Mouse (Mus musculus) forebrain, embryonic 14.5 days (tissue): ENCODE data around the gene Rasip1. TPM values are rescaled to one million over a fixed set of nuclear protein-coding genes. Genes with fewer than 3 reads are reported as not detected.

ENCODE experiments used
- ATAC-seq: fragments of 200-750 bp; cut with Nextera tagmentation; 2 replicates; pipeline ENCODE4 v1.8.0; 2017; ENCODE audit warnings: mild to moderate bottlenecking, moderate library complexity
- DNase-seq: peaks from one replicate; pipeline ENCODE4 v3.0.0-alpha.2; 2015; ENCODE audit warnings: low spot score
- H3K27ac ChIP-seq: fragments of 300-500 bp; sonication (generic); 2 replicates; pipeline ENCODE4 v1.5.1; 2014; ENCODE audit warnings: low read depth, mild to moderate bottlenecking, control low read depth, low read length, moderate library complexity
- H3K27me3 ChIP-seq: fragments of 300-500 bp; sonication (generic); replicated peaks from 2 replicates; pipeline ENCODE4 v1.6.1; 2014; ENCODE audit warnings: low read length, control low read depth, mixed read lengths; ENCODE audit not compliant: control insufficient read depth, insufficient read depth
- H3K36me3 ChIP-seq: fragments of 300-500 bp; sonication (generic); 2 replicates; pipeline ENCODE4 v1.6.1; 2014; ENCODE audit warnings: low read length, control low read depth; ENCODE audit not compliant: control insufficient read depth, insufficient read depth
- H3K4me1 ChIP-seq: fragments of 300-500 bp; sonication (generic); 2 replicates; pipeline ENCODE4 v1.6.1; 2014; ENCODE audit warnings: antibody characterized with exemption, low read length, control low read depth; ENCODE audit not compliant: control insufficient read depth, insufficient read depth
- H3K4me2 ChIP-seq: fragments of 300-500 bp; sonication (generic); 2 replicates; pipeline ENCODE4 v1.6.1; 2014; ENCODE audit warnings: mild to moderate bottlenecking, control low read depth, low read length
- H3K4me3 ChIP-seq: fragments of 300-500 bp; sonication (generic); 2 replicates; pipeline ENCODE4 v1.5.1; 2014; ENCODE audit warnings: low read depth, low read length, control low read depth
- H3K9ac ChIP-seq: fragments of 300-500 bp; sonication (generic); 2 replicates; pipeline ENCODE4 v1.6.1; 2014; ENCODE audit warnings: mild to moderate bottlenecking, low read length, control low read depth, moderate library complexity
- H3K9me3 ChIP-seq: fragments of 300-500 bp; sonication (generic); replicated peaks from 2 replicates; pipeline ENCODE4 v1.6.1; 2016; ENCODE audit warnings: low read length, control low read depth, mixed read lengths; ENCODE audit not compliant: control insufficient read depth
- WGBS: fragments of 180-500 bp; shearing (Covaris S2); extraction: QIAGEN DNeasy Blood & Tissue Kit; methylation state at CpG from one replicate; pipeline ENCODE4 v1.1.7; 2014; 5-methylcytosine and 5-hydroxymethylcytosine counted together
- polyA plus RNA-seq: library from polyadenylated mRNA; unstranded; fragments of >200 nt; fragmentation: Nextera tagmentation; extraction: Ambion mirVana; gene quantifications from 2 replicates; pipeline ENCODE4 v1.2.1, GENCODE M21; 2014

The Rasip1 gene
- polyA plus RNA-seq, 1 experiment from 2014 or later: 7.3 TPM

DNA sequence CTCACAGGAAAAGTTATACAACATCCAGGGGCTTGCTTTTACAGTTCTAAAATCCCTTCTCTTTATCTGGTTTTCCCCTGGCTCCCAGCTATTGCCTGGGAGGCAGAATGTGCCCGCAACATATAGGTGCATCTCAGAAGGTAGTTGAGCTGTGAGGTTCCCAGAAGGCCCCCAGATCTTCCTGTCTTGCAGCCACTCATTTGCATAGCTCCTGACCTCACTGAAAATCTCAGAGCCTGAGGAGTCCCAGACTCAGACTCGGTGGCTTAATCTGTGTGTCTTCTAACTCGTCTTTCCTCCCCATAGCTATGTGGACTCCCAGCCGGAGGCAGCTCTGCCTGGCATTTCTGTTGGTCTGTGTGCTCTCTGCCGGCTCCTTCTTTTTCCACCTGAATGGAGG, 9.0 kb upstream of the Rasip1 start:
- Histone ChIP-seq H3K4me1 (no peaks in the 10 kb centered on the region), H3K36me3 (no peaks in the 10 kb centered on the region), H3K9me3 (no peaks in the 10 kb centered on the region), H3K4me3 (no peak overlapping the region), H3K27me3 (peaks cover 20% of the 10 kb centered on the region), H3K27ac (no peak overlapping the region), H3K4me2 (no peak overlapping the region), H3K9ac (no peak overlapping the region)
- WGBS: 83% methylated on average over 5 of the region's 5 CpGs
- no peak for ATAC-seq
- DNase-seq: no peak

DNA sequence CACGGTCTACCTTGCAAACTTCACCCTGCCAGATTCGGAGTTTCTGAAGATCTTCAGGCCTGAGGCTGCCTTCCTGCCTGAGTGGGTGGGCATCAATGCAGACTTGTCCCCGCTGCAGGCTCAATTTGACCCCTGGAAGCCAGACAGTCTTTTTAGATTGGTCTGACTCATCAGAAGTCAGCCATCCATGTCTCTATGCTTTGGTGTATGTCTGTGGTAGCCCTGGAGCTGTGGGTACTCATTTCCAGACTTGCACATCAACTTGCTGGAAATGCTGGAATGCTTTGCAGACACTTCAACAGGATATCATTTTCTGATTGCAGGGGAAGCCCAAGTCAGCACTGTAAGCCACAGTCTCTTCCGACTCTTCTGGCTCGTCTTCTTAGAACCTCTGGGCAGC, 7.7 kb upstream of the Rasip1 start:
- H3K4me2 ChIP-seq: no peak overlapping the region
- no peak for ATAC-seq
- WGBS: 92% methylated on average over 5 of the region's 5 CpGs
- no peak overlapping the region for H3K27ac ChIP-seq
- DNase-seq: no peak
- H3K9me3 ChIP-seq: no peaks in the 10 kb centered on the region
- H3K4me1 ChIP-seq: no peaks in the 10 kb centered on the region
- no peak overlapping the region for H3K4me3 ChIP-seq
- no peaks in the 10 kb centered on the region for H3K36me3 ChIP-seq
- H3K9ac ChIP-seq: no peak overlapping the region
- H3K27me3 ChIP-seq: peaks cover 20% of the 10 kb centered on the region

DNA sequence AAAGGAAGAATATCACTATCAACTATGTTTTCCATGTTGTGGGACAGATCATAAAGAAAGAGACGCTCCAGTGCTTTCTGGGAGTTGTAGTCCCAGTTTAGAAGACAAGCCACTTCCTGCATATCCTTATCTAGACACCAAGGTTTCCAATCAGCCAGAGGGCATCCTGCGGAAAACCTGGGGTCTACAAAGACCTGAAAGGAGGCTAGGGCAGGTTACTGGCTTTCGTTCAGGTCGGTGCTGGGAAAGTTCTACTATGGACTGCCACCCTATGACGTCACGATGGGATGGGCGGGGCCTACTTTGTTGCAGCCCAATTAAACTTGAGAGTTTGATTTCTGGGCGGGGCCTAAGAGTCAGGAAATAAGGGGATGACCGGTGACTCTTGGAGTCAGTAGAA, 5.8 kb upstream of the Rasip1 start, which contains the start of gene Izumo1:
Gene Izumo1 (plus strand): TSS at position 369 of the 400 bp plus-strand sequence.
- ATAC-seq: no peak
- no peak for DNase-seq
- Histone ChIP-seq H3K4me1 (no peaks in the 10 kb centered on the region), H3K9ac (no peak within 1 kb of the TSS), H3K27me3 (peaks cover 16% of the 10 kb centered on the region), H3K4me3 (no peak within 1 kb of the TSS), H3K4me2 (no peak within 1 kb of the TSS), H3K27ac (no peak within 1 kb of the TSS), H3K36me3 (no peaks in the 10 kb centered on the region), H3K9me3 (no peaks in the 10 kb centered on the region)
- WGBS: 31% methylated on average over 9 of the region's 9 CpGs

DNA sequence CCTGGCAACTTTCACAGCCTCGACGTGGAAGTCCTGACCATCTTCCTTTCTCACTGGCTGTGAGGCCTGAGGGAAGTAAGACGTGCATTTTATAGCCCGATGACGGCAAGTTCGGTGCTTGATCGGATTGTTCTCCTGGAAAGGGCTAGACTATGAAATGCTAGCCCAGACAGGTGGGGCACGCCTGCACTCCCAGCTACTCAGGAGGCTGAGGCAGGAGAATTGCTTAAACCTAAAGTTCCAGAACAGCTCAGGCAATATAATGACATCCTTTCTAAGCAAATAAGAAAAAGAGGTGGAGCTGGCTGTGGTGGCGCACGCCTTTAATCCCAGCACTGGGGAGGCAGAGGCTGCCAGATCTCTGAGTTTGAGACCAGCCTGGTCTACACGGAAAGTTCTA, 3.8 kb upstream of the Rasip1 start:
- no peak for ATAC-seq
- H3K4me2 ChIP-seq: no peak overlapping the region
- H3K9ac ChIP-seq: no peak overlapping the region
- no peaks in the 10 kb centered on the region for H3K9me3 ChIP-seq
- 0 out of 2 replicates have a peak, but pooled peaks cover 2% of the 10 kb centered on the region for H3K4me1 ChIP-seq
- H3K27me3 ChIP-seq: 0 out of 2 replicates have a peak, but pooled peaks cover 7% of the 10 kb centered on the region
- no peak overlapping the region for H3K27ac ChIP-seq
- no peak for DNase-seq
- WGBS: 95% methylated on average over 11 of the region's 11 CpGs
- H3K36me3 ChIP-seq: no peaks in the 10 kb centered on the region
- no peak overlapping the region for H3K4me3 ChIP-seq

DNA sequence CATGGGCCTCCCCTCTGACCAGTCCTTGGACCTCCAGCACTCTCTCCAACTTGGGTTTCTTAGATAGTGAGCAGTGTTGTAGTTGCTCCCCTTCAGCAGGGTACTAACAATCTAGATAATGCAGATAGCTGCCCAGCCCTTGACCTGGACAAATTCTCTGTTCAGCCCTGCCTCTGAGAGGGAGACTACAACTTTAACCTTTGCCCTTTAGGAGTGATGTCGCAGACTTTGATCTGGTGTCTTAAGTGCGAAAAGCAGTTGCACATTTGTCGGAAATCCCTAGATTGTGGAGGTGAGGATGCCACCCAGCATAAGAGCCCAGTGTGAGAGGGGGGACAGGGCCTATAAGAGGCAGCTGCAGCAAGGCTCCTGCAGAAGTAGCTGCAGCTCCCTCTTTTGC, 2.6 kb upstream of the Rasip1 start:
- no peaks in the 10 kb centered on the region for H3K36me3 ChIP-seq
- no peak overlapping the region for H3K4me3 ChIP-seq
- ATAC-seq: no peak
- no peak overlapping the region for H3K9ac ChIP-seq
- no peaks in the 10 kb centered on the region for H3K9me3 ChIP-seq
- no peak for DNase-seq
- H3K4me2 ChIP-seq: no peak overlapping the region
- 0 out of 2 replicates have a peak, but pooled peaks cover under 1% of the 10 kb centered on the region for H3K27me3 ChIP-seq
- no peak overlapping the region for H3K27ac ChIP-seq
- H3K4me1 ChIP-seq: 0 out of 2 replicates have a peak, but pooled peaks cover 2% of the 10 kb centered on the region
- WGBS: 87% methylated on average over 3 of the region's 3 CpGs

DNA sequence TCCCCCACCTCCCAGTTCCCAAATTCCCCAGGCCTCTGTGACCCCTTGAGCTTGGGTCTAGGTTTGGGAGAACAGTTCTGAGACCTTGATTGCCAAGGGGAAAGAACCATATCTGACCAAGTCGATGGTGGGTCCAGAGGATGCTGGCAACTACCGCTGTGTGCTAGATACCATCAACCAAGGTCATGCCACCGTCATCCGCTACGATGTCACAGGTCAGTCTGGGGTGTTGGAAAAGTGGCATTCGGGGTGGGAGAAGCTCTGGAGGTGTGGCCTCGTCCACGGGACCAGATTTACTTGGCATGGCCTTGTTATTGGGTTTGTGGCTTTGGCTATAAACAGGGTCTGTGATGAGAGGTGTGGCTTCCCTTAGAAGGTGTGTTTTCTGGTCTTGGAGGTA, 1.8 kb upstream of the Rasip1 start:
- H3K4me2 ChIP-seq: no peak overlapping the region
- no peak for ATAC-seq
- no peaks in the 10 kb centered on the region for H3K27me3 ChIP-seq
- WGBS: 89% methylated on average over 8 of the region's 8 CpGs
- no peaks in the 10 kb centered on the region for H3K9me3 ChIP-seq
- no peak overlapping the region for H3K4me3 ChIP-seq
- no peak for DNase-seq
- H3K36me3 ChIP-seq: no peaks in the 10 kb centered on the region
- no peak overlapping the region for H3K27ac ChIP-seq
- 0 out of 2 replicates have a peak, but pooled peaks cover 2% of the 10 kb centered on the region for H3K4me1 ChIP-seq
- H3K9ac ChIP-seq: no peak overlapping the region

DNA sequence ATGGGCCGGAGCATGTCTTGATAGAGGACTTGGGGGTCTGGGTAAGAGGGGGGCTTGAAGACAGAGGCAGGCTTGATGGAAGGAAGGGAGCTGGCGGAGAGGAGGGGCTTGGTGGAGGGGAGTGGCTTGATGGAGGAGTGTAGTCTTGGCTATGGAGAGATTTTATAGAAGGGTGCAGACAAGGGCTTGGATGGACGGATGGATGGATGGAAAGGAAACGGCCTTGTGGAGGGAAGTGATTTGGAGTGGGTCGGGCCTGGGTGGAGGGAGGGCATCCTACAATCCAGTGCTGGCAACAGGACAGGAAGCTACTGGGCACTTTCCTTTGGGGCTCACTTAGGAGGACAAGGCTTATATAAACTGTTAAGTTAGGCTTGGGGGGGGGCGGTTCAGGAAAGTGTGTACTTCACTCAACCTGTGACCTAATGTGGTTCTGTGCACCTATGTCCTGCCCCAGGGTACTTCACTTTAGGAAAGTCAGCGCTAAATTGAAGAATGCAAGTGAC, 664 bp upstream of the Rasip1 start:
- DNase-seq (no peak), ATAC-seq (no peak)
- Histone ChIP-seq H3K4me2 (no peak overlapping the region), H3K36me3 (no peaks in the 10 kb centered on the region), H3K9me3 (no peaks in the 10 kb centered on the region), H3K4me1 (0 out of 2 replicates have a peak, but pooled peaks cover 2% of the 10 kb centered on the region), H3K9ac (no peak overlapping the region), H3K4me3 (no peak overlapping the region), H3K27ac (no peak overlapping the region), H3K27me3 (no peaks in the 10 kb centered on the region)
- WGBS: 91% methylated on average over 7 of the region's 7 CpGs

DNA sequence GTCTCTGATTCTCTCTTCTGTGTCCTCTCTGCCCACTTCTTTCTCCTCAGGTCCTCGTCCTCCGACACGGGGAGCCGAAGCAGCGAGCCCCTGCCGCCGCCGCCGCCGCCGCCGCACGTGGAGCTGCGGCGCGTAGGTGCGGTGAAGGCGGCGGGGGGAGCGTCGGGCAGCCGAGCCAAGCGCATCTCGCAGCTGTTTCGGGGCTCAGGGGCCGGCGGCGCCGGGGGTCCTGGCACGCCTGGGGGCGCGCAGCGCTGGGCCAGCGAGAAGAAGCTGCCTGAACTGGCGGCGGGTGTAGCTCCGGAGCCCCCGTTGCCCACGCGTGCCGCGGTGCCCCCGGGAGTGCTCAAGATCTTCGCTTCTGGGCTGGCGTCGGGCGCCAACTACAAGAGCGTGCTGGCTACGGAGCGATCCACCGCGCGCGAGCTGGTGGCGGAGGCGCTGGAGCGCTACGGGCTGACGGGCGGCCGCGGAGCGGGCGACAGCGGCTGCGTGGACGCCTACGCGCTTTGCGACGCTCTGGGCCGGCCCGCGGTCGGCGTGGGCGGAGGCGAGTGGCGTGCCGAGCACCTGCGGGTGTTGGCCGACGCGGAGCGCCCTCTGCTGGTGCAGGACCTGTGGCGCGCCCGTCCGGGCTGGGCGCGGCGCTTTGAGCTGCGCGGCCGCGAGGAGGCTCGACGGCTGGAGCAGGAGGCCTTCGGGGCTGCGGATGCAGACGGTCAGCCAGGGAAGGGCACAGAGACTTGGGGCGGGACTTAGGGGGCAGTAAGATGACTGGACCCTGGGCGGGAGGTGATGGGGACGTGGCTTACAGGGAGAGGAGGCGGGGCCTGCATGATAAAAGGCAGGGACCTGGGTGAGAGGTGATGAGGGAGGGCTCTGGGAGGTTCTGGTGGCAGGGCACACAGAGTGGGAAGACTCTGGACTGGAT, 1.3 kb downstream of the Rasip1 start:
- Histone ChIP-seq H3K36me3 (no peaks in the 10 kb centered on the region), H3K27ac (peak overlapping the region; percentile 90), H3K9me3 (no peaks in the 10 kb centered on the region), H3K4me2 (peak overlapping the region; percentile 94), H3K27me3 (no peaks in the 10 kb centered on the region), H3K4me3 (peak overlapping the region; percentile 52), H3K4me1 (0 out of 2 replicates have a peak, but pooled peaks cover 2% of the 10 kb centered on the region), H3K9ac (peak overlapping the region; percentile 78)
- ATAC-seq (peak; percentile 93), DNase-seq (peak; percentile 91)
- under 1% methylated on average over 100 of the region's 105 CpGs for WGBS
